Mouse (Mus musculus) neural tube, embryonic 15.5 days (tissue): ENCODE data around the gene Hoxa3. TPM values are rescaled to one million over a fixed set of nuclear protein-coding genes. Genes with fewer than 3 reads are reported as not detected.

ENCODE experiments used
- ATAC-seq: fragments of 200-750 bp; cut with Nextera tagmentation; 2 replicates; pipeline ENCODE4 v1.8.0; 2017; ENCODE audit warnings: mild to moderate bottlenecking, moderate TSS enrichment, moderate library complexity; ENCODE audit not compliant: low FRiP score
- H3K27ac ChIP-seq: fragments of 300-500 bp; sonication (generic); replicated peaks from 2 replicates; pipeline ENCODE4 v1.5.1; 2015; ENCODE audit warnings: mild to moderate bottlenecking, inconsistent platforms
- H3K27me3 ChIP-seq: fragments of 300-500 bp; sonication (generic); replicated peaks from 2 replicates; pipeline ENCODE4 v1.6.1; 2015; ENCODE audit warnings: inconsistent platforms
- H3K36me3 ChIP-seq: fragments of 300-500 bp; sonication (generic); 2 replicates; pipeline ENCODE4 v1.6.1; 2015; ENCODE audit warnings: inconsistent platforms
- H3K4me1 ChIP-seq: fragments of 300-500 bp; sonication (generic); 2 replicates; pipeline ENCODE4 v1.6.1; 2015; ENCODE audit warnings: inconsistent platforms
- H3K4me2 ChIP-seq: fragments of 300-500 bp; sonication (generic); 2 replicates; pipeline ENCODE4 v1.6.1; 2015; ENCODE audit warnings: inconsistent platforms, mild to moderate bottlenecking, moderate library complexity
- H3K4me3 ChIP-seq: fragments of 300-500 bp; sonication (generic); replicated peaks from 2 replicates; pipeline ENCODE4 v1.5.1; 2015; ENCODE audit warnings: mild to moderate bottlenecking, inconsistent platforms
- H3K9ac ChIP-seq: fragments of 300-500 bp; sonication (generic); replicated peaks from 2 replicates; pipeline ENCODE4 v1.6.1; 2015; ENCODE audit warnings: mild to moderate bottlenecking, inconsistent platforms
- H3K9me3 ChIP-seq: fragments of 300-500 bp; sonication (generic); replicated peaks from 2 replicates; pipeline ENCODE4 v1.6.1; 2016; ENCODE audit warnings: inconsistent platforms
- WGBS: fragments of 180-500 bp; shearing (Covaris S2); methylation state at CpG from one replicate; pipeline ENCODE4 v1.1.7; 2015; ENCODE audit warnings: mixed read lengths; 5-methylcytosine and 5-hydroxymethylcytosine counted together
- polyA plus RNA-seq: library from polyadenylated mRNA; unstranded; fragments of >200 nt; fragmentation: Nextera tagmentation; extraction: Ambion mirVana; gene quantifications from 2 replicates; pipeline ENCODE4 v1.2.1, GENCODE M21; 2015

Gene Hoxa3
- polyA plus RNA-seq, 1 experiment from 2014 or later, result 14.6 TPM

DNA sequence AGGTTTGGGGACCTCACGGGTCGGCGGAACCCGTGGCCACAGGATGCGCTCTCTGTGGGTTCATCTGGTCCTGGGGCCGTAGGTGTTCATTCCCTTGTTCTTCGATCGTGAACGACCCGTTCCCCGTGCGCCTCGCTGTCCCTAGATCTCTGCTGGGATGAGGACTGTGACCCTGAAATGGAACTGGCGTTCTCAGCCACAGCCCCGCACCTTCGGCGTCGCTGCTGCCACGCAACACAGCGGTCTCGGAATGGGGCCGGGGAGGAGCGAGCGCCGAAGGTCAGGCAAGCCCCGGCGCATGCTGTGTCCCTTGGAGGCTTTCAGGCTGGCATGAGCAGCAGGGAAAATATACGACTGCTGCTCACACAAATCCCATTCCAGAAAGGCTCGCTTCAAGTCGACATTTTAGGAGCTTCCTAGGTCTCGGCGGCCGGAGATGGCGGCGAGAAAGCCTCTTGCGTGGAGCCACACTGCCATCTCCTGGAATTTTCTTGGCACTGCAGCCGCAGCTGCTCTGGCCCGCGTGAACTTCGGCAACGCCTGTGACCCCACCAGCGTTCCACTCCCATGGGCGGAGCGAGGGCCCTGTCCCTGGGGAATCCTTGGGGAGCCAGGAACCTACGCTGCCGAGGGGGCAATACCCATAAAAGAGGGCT, 8.3 kb upstream of the Hoxa3 start, which contains the start of gene Hoxa7:
Gene Hoxa7 (minus strand): TSS at position 518 of the 656 bp plus-strand sequence.
- Histone ChIP-seq H3K27ac (peak within 1 kb of the TSS; percentile 100), H3K4me1 (peaks cover 50% of the 10 kb centered on the region), H3K9ac (peak within 1 kb of the TSS; percentile 84), H3K9me3 (no peaks in the 10 kb centered on the region), H3K36me3 (no peaks in the 10 kb centered on the region), H3K4me3 (peak within 1 kb of the TSS; percentile 65), H3K4me2 (peak within 1 kb of the TSS; percentile 85), H3K27me3 (no peaks in the 10 kb centered on the region)
- ATAC-seq, result peak; percentile 34
- WGBS, result under 1% methylated on average over 46 of the region's 46 CpGs

DNA sequence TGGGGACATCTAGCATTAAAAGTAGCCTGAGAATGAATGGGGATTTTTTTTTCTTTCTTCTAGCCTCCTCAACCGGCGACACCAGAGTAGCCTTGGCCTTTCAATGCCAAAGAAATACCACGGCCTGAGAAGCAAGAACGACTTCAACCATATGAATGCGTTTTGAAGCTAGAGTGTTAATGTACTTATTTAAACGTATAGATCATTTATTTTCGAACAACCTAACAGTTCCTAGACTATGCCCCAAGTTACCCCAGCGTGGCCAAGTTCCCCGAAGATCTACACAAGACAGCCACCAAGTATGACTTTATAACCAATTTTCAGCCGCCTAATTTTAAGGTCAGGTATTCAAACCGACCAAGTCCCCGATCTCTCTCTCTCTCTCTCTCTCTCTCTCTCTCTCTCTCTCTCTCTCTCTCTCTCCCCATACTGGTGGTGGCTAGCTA, 7.8 kb upstream of the Hoxa3 start:
- Histone ChIP-seq H3K27me3 (no peaks in the 10 kb centered on the region), H3K36me3 (no peaks in the 10 kb centered on the region), H3K27ac (peak overlapping the region; percentile 100), H3K4me2 (peak overlapping the region; percentile 85), H3K9me3 (no peaks in the 10 kb centered on the region), H3K4me1 (peaks cover 54% of the 10 kb centered on the region), H3K9ac (peak overlapping the region; percentile 84), H3K4me3 (peak overlapping the region; percentile 65)
- 2% methylated on average over 12 of the region's 12 CpGs for WGBS
- no peak for ATAC-seq

- WGBS, result 5% methylated on average over 32 of the region's 32 CpGs
- H3K27me3 ChIP-seq, result no peaks in the 10 kb centered on the region
- no peak for ATAC-seq
- peak overlapping the region; percentile 65 for H3K4me3 ChIP-seq
- H3K4me2 ChIP-seq, result peak overlapping the region; percentile 85
- H3K27ac ChIP-seq, result peak overlapping the region; percentile 100
- no peaks in the 10 kb centered on the region for H3K36me3 ChIP-seq
- H3K9me3 ChIP-seq, result no peaks in the 10 kb centered on the region
- H3K9ac ChIP-seq, result peak overlapping the region; percentile 84
- H3K4me1 ChIP-seq, result peaks cover 54% of the 10 kb centered on the region
Measured at GRCm38 (mm10) chr6:52220003-52220864, 7.1 kb upstream of the Hoxa3 start.

GRCm38 (mm10) chr6:52219234-52219942, 6.3 kb upstream of the Hoxa3 start:
- H3K9ac ChIP-seq, result peak overlapping the region; percentile 84
- no peaks in the 10 kb centered on the region for H3K36me3 ChIP-seq
- peaks cover 59% of the 10 kb centered on the region for H3K4me1 ChIP-seq
- no peak for ATAC-seq
- no peaks in the 10 kb centered on the region for H3K9me3 ChIP-seq
- H3K4me2 ChIP-seq, result peak overlapping the region; percentile 85
- H3K27ac ChIP-seq, result peak overlapping the region; percentile 100
- peak overlapping the region; percentile 81 for H3K4me3 ChIP-seq
- 22% methylated on average over 9 of the region's 9 CpGs for WGBS
- H3K27me3 ChIP-seq, result no peaks in the 10 kb centered on the region

GRCm38 (mm10) chr6:52218643-52219215, 5.6 kb upstream of the Hoxa3 start:
- ATAC-seq, result no peak
- WGBS, result 12% methylated on average over 14 of the region's 14 CpGs
- no peaks in the 10 kb centered on the region for H3K27me3 ChIP-seq
- H3K27ac ChIP-seq, result peak overlapping the region; percentile 100
- peak overlapping the region; percentile 92 for H3K9ac ChIP-seq
- H3K4me2 ChIP-seq, result peak overlapping the region; percentile 85
- peak overlapping the region; percentile 81 for H3K4me3 ChIP-seq
- H3K36me3 ChIP-seq, result no peaks in the 10 kb centered on the region
- H3K9me3 ChIP-seq, result no peaks in the 10 kb centered on the region
- H3K4me1 ChIP-seq, result peaks cover 64% of the 10 kb centered on the region

GRCm38 (mm10) chr6:52217895-52218642, 4.9 kb upstream of the Hoxa3 start:
- no peaks in the 10 kb centered on the region for H3K27me3 ChIP-seq
- H3K9me3 ChIP-seq, result no peaks in the 10 kb centered on the region
- peaks cover 67% of the 10 kb centered on the region for H3K4me1 ChIP-seq
- H3K27ac ChIP-seq, result peak overlapping the region; percentile 100
- H3K4me3 ChIP-seq, result peak overlapping the region; percentile 81
- peak overlapping the region; percentile 92 for H3K9ac ChIP-seq
- WGBS, result 4% methylated on average over 23 of the region's 23 CpGs
- no peak for ATAC-seq
- H3K36me3 ChIP-seq, result no peaks in the 10 kb centered on the region
- peak overlapping the region; percentile 85 for H3K4me2 ChIP-seq

GRCm38 (mm10) chr6:52217459-52217768, 4.3 kb upstream of the Hoxa3 start:
- Histone ChIP-seq H3K27ac (peak overlapping the region; percentile 100), H3K4me2 (peak overlapping the region; percentile 85), H3K4me3 (peak overlapping the region; percentile 81), H3K9me3 (no peaks in the 10 kb centered on the region), H3K27me3 (no peaks in the 10 kb centered on the region), H3K36me3 (no peaks in the 10 kb centered on the region), H3K4me1 (peaks cover 66% of the 10 kb centered on the region), H3K9ac (peak overlapping the region; percentile 92)
- under 1% methylated on average over 25 of the region's 25 CpGs for WGBS
- ATAC-seq, result peak; percentile 85

GRCm38 (mm10) chr6:52216691-52217458, 3.7 kb upstream of the Hoxa3 start:
- Histone ChIP-seq H3K4me3 (peak overlapping the region; percentile 81), H3K4me2 (peak overlapping the region; percentile 85), H3K27me3 (no peaks in the 10 kb centered on the region), H3K4me1 (peaks cover 61% of the 10 kb centered on the region), H3K36me3 (no peaks in the 10 kb centered on the region), H3K27ac (peak overlapping the region; percentile 100), H3K9me3 (no peaks in the 10 kb centered on the region), H3K9ac (peak overlapping the region; percentile 92)
- whole genome bisulfite sequencing, result under 1% methylated on average over 60 of the region's 60 CpGs
- peak; percentile 27; the same call in 1 of the 2 replicates for ATAC-seq

- Histone ChIP-seq H3K27me3 (no peaks in the 10 kb centered on the region), H3K4me3 (peak overlapping the region; percentile 81), H3K9ac (peak overlapping the region; percentile 92), H3K4me1 (peaks cover 59% of the 10 kb centered on the region), H3K27ac (peak overlapping the region; percentile 100), H3K36me3 (no peaks in the 10 kb centered on the region), H3K4me2 (peak overlapping the region; percentile 85), H3K9me3 (no peaks in the 10 kb centered on the region)
- WGBS, result 2% methylated on average over 30 of the region's 30 CpGs
- no peak for ATAC-seq
Measured at GRCm38 (mm10) chr6:52215771-52216535, 2.8 kb upstream of the Hoxa3 start.

- H3K4me3 ChIP-seq, result peak overlapping the region; percentile 81
- peak overlapping the region; percentile 100 for H3K27ac ChIP-seq
- no peaks in the 10 kb centered on the region for H3K9me3 ChIP-seq
- peak overlapping the region; percentile 99; the same call in 1 of the 2 replicates for H3K9ac ChIP-seq
- peaks cover 54% of the 10 kb centered on the region for H3K4me1 ChIP-seq
- no peaks in the 10 kb centered on the region for H3K27me3 ChIP-seq
- H3K4me2 ChIP-seq, result peak overlapping the region; percentile 85
- ATAC-seq, result no peak
- H3K36me3 ChIP-seq, result no peaks in the 10 kb centered on the region
- WGBS, result 18% methylated on average over 3 of the region's 3 CpGs
Measured at GRCm38 (mm10) chr6:52215070-52215469, 1.9 kb upstream of the Hoxa3 start.
